Mouse (Mus musculus) large intestine, adult 2 months (tissue): ENCODE data around the gene Kdelr2. TPM values are rescaled to one million over a fixed set of nuclear protein-coding genes. Genes with fewer than 3 reads are reported as not detected.

ENCODE experiments used
- DNase-seq: peaks from one replicate; pipeline ENCODE4 v3.0.0-alpha.2; 2012; ENCODE audit warnings: low read depth, low spot score
- WGBS: fragments of 180-500 bp; shearing (Covaris S2); methylation state at CpG from one replicate; pipeline ENCODE4 v1.1.7; 2018; 5-methylcytosine and 5-hydroxymethylcytosine counted together
- polyA plus RNA-seq: library from polyadenylated mRNA; depleted of rRNA; stranded (reverse); fragments of >200 nt; gene quantifications from 2 replicates; pipeline ENCODE4 v1.2.3, GENCODE M21; 2012

The Kdelr2 gene
- polyA plus RNA-seq, 1 experiment = 216 TPM

GRCm38 (mm10) chr5:143395649-143396048 lies 8.0 kb upstream of the Kdelr2 start:
- 38% methylated on average over 2 of the region's 2 CpGs for WGBS
- DNase-seq = no peak

GRCm38 (mm10) chr5:143400501-143400900 lies 3.1 kb upstream of the Kdelr2 start:
- peak; percentile 88 for DNase-seq
- 21% methylated on average over 12 of the region's 12 CpGs for WGBS

GRCm38 (mm10) chr5:143401556-143401955 lies 2.1 kb upstream of the Kdelr2 start:
- DNase-seq = no peak
- 27% methylated on average over 2 of the region's 2 CpGs for WGBS

GRCm38 (mm10) chr5:143404148-143404930 lies 701 bp downstream of the Kdelr2 start:
- no peak for DNase-seq
- 2% methylated on average over 34 of the region's 34 CpGs for WGBS

GRCm38 (mm10) chr5:143405200-143405599 lies 1.6 kb downstream of the Kdelr2 start:
- peak; percentile 60 for DNase-seq
- WGBS = 55% methylated on average over 9 of the region's 9 CpGs

GRCm38 (mm10) chr5:143406548-143406947 lies 2.9 kb downstream of the Kdelr2 start:
- 84% methylated on average over 9 of the region's 9 CpGs for WGBS
- DNase-seq = no peak

- 44% methylated on average over 3 of the region's 3 CpGs for WGBS
- DNase-seq = no peak
These were observed 5.6 kb downstream of the Kdelr2 start for GRCm38 (mm10) chr5:143409239-143409638.

GRCm38 (mm10) chr5:143410841-143411395 lies 7.3 kb downstream of the Kdelr2 start:
- WGBS = 75% methylated on average over 4 of the region's 4 CpGs
- DNase-seq = no peak

- 71% methylated on average over 4 of the region's 4 CpGs for WGBS
- DNase-seq = no peak
These were observed 17.8 kb downstream of the Kdelr2 start for GRCm38 (mm10) chr5:143421484-143421883.

GRCm38 (mm10) chr5:143422990-143423389 lies 19.4 kb downstream of the Kdelr2 start:
- DNase-seq = no peak
- 67% methylated on average over 4 of the region's 4 CpGs for WGBS

- WGBS = 9% methylated on average over 6 of the region's 6 CpGs
These were observed 20.4 kb downstream of the Kdelr2 start for GRCm38 (mm10) chr5:143423899-143424519.

GRCm38 (mm10) chr5:143434421-143434820 lies 30.8 kb downstream of the Kdelr2 start:
- peak; percentile 54 for DNase-seq
- 3% methylated on average over 4 of the region's 4 CpGs for WGBS

More at GRCm38 (mm10) chr5:143423899-143424519, 20.4 kb downstream of the Kdelr2 start:
- no peak for DNase-seq

- WGBS = 35% methylated on average over 3 of the region's 3 CpGs
- DNase-seq = peak; percentile 44
These were observed 37.7 kb downstream of the Kdelr2 start for GRCm38 (mm10) chr5:143441298-143441697.

GRCm38 (mm10) chr5:143441753-143442152 lies 38.1 kb downstream of the Kdelr2 start:
- peak; percentile 70 for DNase-seq
- WGBS = 36% methylated on average over 12 of the region's 12 CpGs

GRCm38 (mm10) chr5:143463671-143464070 lies 60.0 kb downstream of the Kdelr2 start:
- 53% methylated on average over 11 of the region's 11 CpGs for WGBS
- peak; percentile 21 for DNase-seq

- DNase-seq = peak; percentile 64
- WGBS = 2% methylated on average over 43 of the region's 43 CpGs
These were observed 60.6 kb downstream of the Kdelr2 start, which contains the start of gene Daglb for GRCm38 (mm10) chr5:143464100-143464756. Gene Daglb (plus strand): TSS chr5:143464584.

GRCm38 (mm10) chr5:143464757-143465118 lies 61.1 kb downstream of the Kdelr2 start:
- DNase-seq = no peak
- under 1% methylated on average over 20 of the region's 20 CpGs for WGBS

- no peak for DNase-seq
- WGBS = 33% methylated on average over 23 of the region's 23 CpGs
These were observed 61.8 kb downstream of the Kdelr2 start for GRCm38 (mm10) chr5:143465156-143466085.
